Mouse (Mus musculus): ENCODE measurements around the gene Reg4. TPM values are rescaled to one million over a fixed set of nuclear protein-coding genes. Genes with fewer than 3 reads are reported as not detected.

Gene Reg4
- polyA plus RNA-seq, 1 experiment = 0.43 TPM

DNA sequence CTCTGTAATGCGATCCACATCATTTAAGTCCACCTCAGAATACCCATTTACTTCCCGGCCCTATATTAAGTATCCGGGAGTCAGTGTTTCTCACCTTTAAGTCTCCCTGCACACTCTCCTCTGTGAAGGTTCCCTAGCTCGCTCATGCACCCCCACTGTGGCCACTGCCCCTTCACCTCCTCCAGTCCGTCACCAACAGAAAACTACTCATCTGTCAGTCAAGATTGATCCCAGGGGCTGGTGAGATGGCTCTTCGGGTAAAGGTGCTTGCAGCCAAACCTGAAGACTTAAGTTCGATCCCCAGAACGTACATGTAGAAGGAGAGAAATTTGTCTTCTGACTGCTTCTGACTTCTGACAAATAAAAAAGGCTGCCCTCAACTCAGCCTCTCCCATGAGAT, 60.5 kb downstream of the Reg4 start:
- no peaks in the 10 kb centered on the region for H3K4me1 ChIP-seq (ENCODE audit: control insufficient read depth, insufficient read depth, low read length)
- peak overlapping the region; percentile 3 for H3K4me3 ChIP-seq (ENCODE audit: control insufficient read depth, low read depth, low read length)
- no peaks in the 10 kb centered on the region for H3K27me3 ChIP-seq (ENCODE audit: control insufficient read depth, insufficient read depth, low read length)
- H3K36me3 ChIP-seq (ENCODE audit: control insufficient read depth, insufficient read depth, low read length) = no peaks in the 10 kb centered on the region
- no peak for TF ChIP-seq POLR2A (IDR thresholded peaks at IDR 0.05; ENCODE audit: control insufficient read depth, low read depth, low read length)
- no peak for TF ChIP-seq CTCF (IDR thresholded peaks at IDR 0.05; ENCODE audit: control insufficient read depth, insufficient read depth, insufficient replicate concordance, low read depth, low read length)
- no peak overlapping the region; the same call in 1 of the 2 replicates for H3K27ac ChIP-seq (ENCODE audit: control insufficient read depth, insufficient read depth, low read depth, low read length)

DNA sequence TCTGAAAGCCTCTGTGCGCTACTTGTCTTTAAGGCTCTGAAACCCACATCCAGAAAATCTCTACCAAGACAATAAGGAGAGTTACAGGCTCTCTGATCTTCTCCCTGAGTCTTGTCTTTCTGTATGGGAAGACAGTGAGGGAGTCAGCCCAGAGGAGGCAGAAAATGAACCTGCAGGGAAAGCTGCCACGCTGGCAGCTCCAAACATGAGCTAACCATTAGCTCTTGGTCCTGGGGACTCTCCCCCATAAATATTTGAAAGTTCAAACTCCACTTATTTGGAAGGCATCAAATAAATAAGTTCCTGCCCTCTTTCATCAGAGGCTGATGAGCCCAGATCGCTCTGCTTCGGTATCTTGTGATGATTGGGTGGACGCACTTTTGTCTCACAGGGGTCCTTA, 61.2 kb downstream of the Reg4 start:
- Histone ChIP-seq H3K27ac (ENCODE audit: control insufficient read depth, insufficient read depth, low read depth, low read length) (no peak overlapping the region), H3K4me1 (ENCODE audit: control insufficient read depth, insufficient read depth, low read length) (no peaks in the 10 kb centered on the region), H3K4me3 (ENCODE audit: control insufficient read depth, low read depth, low read length) (no peak overlapping the region), H3K27me3 (ENCODE audit: control insufficient read depth, insufficient read depth, low read length) (no peaks in the 10 kb centered on the region), H3K36me3 (ENCODE audit: control insufficient read depth, insufficient read depth, low read length) (no peaks in the 10 kb centered on the region)
- TF ChIP-seq CTCF (IDR thresholded peaks at IDR 0.05; ENCODE audit: control insufficient read depth, insufficient read depth, insufficient replicate concordance, low read depth, low read length) (no peak), POLR2A (IDR thresholded peaks at IDR 0.05; ENCODE audit: control insufficient read depth, low read depth, low read length) (no peak)

Other genes starting within 250 kb of the Reg4 start
- 4.3 and 5.2 TPM in 2 replicates for gene Notch2, start 208.6 kb upstream of the Reg4 start, polyA plus RNA-seq (2012; rRNA removed)
- 30.2 and 45.1 TPM in 2 replicates for gene Adam30, start 61.5 kb upstream of the Reg4 start, polyA plus RNA-seq (2012; rRNA removed)
- 42.8 and 59.5 TPM in 2 replicates for gene Hmgcs2, start 58.3 kb downstream of the Reg4 start, polyA plus RNA-seq (2012; rRNA removed)
- gene Phgdh, start 117.8 kb downstream of the Reg4 start, polyA plus RNA-seq (2012; rRNA removed) = 18.1 and 18.2 TPM in 2 replicates
- 1.1 and 1.2 TPM in 2 replicates for gene Zfp697, start 160.3 kb downstream of the Reg4 start, polyA plus RNA-seq (2012; rRNA removed)
- gene Gm4450, start 235.0 kb downstream of the Reg4 start, polyA plus RNA-seq (2012; rRNA removed) = 0.59 and 0.63 TPM in 2 replicates

Data from testis, adult 2 months (tissue).